Mouse (Mus musculus): ENCODE data around the gene Ciart. TPM values are rescaled to one million over a fixed set of nuclear protein-coding genes. Genes with fewer than 3 reads are reported as not detected.
"Not testable (repeated sequence)": the region's sequence is repeated elsewhere in the genome, so short reads cannot be mapped to it uniquely, and the experiment has no call there.

Ciart gene
- polyA plus RNA-seq, 1 experiment from 2014 or later: 4.0 TPM

GRCm38 (mm10) chr3:95903753-95904502 is 21.9 kb upstream of the Ciart start:
- peak overlapping the region; percentile 36 for H3K4me3 ChIP-seq (ENCODE audit: low read length)
- no peaks in the 10 kb centered on the region for H3K36me3 ChIP-seq (ENCODE audit: control insufficient read depth, insufficient read depth, low read length)
- H3K9ac ChIP-seq (ENCODE audit: low read depth, low read length): peak overlapping the region; percentile 52
- H3K9me3 ChIP-seq (ENCODE audit: control insufficient read depth, low read length): no peaks in the 10 kb centered on the region
- peak overlapping the region; percentile 73 for H3K4me2 ChIP-seq (replicated peaks; ENCODE audit: low read depth, low read length)
- no peaks in the 10 kb centered on the region for H3K27me3 ChIP-seq (ENCODE audit: control insufficient read depth, insufficient read depth, low read length)
- 4% methylated on average over 15 of the region's 15 CpGs for WGBS
- peaks cover 40% of the 10 kb centered on the region for H3K4me1 ChIP-seq (ENCODE audit: control insufficient read depth, insufficient read depth, low read length)
- peak; percentile 54 for ATAC-seq (ENCODE audit: low FRiP score, low TSS enrichment)
- H3K27ac ChIP-seq (ENCODE audit: low read depth, low read length): peak overlapping the region; percentile 37; the same call in 1 of the 2 replicates

DNA sequence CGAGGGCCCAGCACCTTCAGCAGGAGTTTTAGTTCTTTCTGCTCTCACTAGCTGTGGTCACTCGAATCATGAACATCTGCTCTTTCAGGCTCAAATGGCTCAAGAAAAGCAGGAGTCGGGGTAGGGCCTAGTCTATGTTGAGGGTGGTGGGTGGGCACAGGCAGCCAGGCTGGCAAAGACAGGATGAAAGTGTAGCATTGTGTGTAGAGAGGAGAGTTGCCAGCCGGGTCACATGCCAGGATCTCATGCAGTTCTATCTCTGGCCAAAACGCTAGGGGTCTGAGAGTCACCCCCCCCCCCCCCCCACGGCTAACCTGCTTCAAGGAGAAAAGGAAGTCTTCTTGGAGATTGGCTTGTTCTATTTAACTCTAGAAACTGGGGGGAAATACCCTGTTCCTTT is 20.6 kb upstream of the Ciart start:
- H3K9ac ChIP-seq (ENCODE audit: low read depth, low read length): peak overlapping the region; percentile 7; the same call in 1 of the 2 replicates
- ATAC-seq (ENCODE audit: low FRiP score, low TSS enrichment): no peak
- H3K4me3 ChIP-seq (ENCODE audit: low read length): no peak overlapping the region
- H3K27ac ChIP-seq (ENCODE audit: low read depth, low read length): no peak overlapping the region; the same call in 1 of the 2 replicates
- WGBS: 20% methylated on average over 6 of the region's 6 CpGs
- no peaks in the 10 kb centered on the region for H3K9me3 ChIP-seq (ENCODE audit: control insufficient read depth, low read length)
- peaks cover 40% of the 10 kb centered on the region for H3K4me1 ChIP-seq (ENCODE audit: control insufficient read depth, insufficient read depth, low read length)
- no peaks in the 10 kb centered on the region for H3K27me3 ChIP-seq (ENCODE audit: control insufficient read depth, insufficient read depth, low read length)
- no peak overlapping the region for H3K4me2 ChIP-seq (replicated peaks; ENCODE audit: low read depth, low read length)
- H3K36me3 ChIP-seq (ENCODE audit: control insufficient read depth, insufficient read depth, low read length): peaks cover 3% of the 10 kb centered on the region; the same call in 1 of the 2 replicates

GRCm38 (mm10) chr3:95902373-95902625 is 20.2 kb upstream of the Ciart start:
- Histone ChIP-seq H3K9me3 (ENCODE audit: control insufficient read depth, low read length) (no peaks in the 10 kb centered on the region), H3K4me3 (ENCODE audit: low read length) (no peak overlapping the region), H3K36me3 (ENCODE audit: control insufficient read depth, insufficient read depth, low read length) (peaks cover 7% of the 10 kb centered on the region; the same call in 1 of the 2 replicates), H3K9ac (ENCODE audit: low read depth, low read length) (no peak overlapping the region), H3K27me3 (ENCODE audit: control insufficient read depth, insufficient read depth, low read length) (no peaks in the 10 kb centered on the region), H3K27ac (ENCODE audit: low read depth, low read length) (peak overlapping the region; percentile 47; the same call in 1 of the 2 replicates), H3K4me1 (ENCODE audit: control insufficient read depth, insufficient read depth, low read length) (peaks cover 40% of the 10 kb centered on the region), H3K4me2 (replicated peaks; ENCODE audit: low read depth, low read length) (no peak overlapping the region)
- no peak for ATAC-seq (ENCODE audit: low FRiP score, low TSS enrichment)

- peak overlapping the region; percentile 47; the same call in 1 of the 2 replicates for H3K27ac ChIP-seq (ENCODE audit: low read depth, low read length)
- no peak overlapping the region for H3K4me3 ChIP-seq (ENCODE audit: low read length)
- H3K9me3 ChIP-seq (ENCODE audit: control insufficient read depth, low read length): no peaks in the 10 kb centered on the region
- ATAC-seq (ENCODE audit: low FRiP score, low TSS enrichment): no peak
- peaks cover 39% of the 10 kb centered on the region for H3K4me1 ChIP-seq (ENCODE audit: control insufficient read depth, insufficient read depth, low read length)
- H3K36me3 ChIP-seq (ENCODE audit: control insufficient read depth, insufficient read depth, low read length): peaks cover 7% of the 10 kb centered on the region; the same call in 1 of the 2 replicates
- H3K4me2 ChIP-seq (replicated peaks; ENCODE audit: low read depth, low read length): no peak overlapping the region
- no peak overlapping the region for H3K9ac ChIP-seq (ENCODE audit: low read depth, low read length)
- H3K27me3 ChIP-seq (ENCODE audit: control insufficient read depth, insufficient read depth, low read length): no peaks in the 10 kb centered on the region
- WGBS: 46% methylated on average over 9 of the region's 9 CpGs
Observed at GRCm38 (mm10) chr3:95901616-95902372, 19.7 kb upstream of the Ciart start.

- Histone ChIP-seq H3K27ac (ENCODE audit: low read depth, low read length) (no peak overlapping the region), H3K4me3 (ENCODE audit: low read length) (no peak overlapping the region), H3K4me2 (replicated peaks; ENCODE audit: low read depth, low read length) (no peak overlapping the region), H3K9me3 (ENCODE audit: control insufficient read depth, low read length) (no peaks in the 10 kb centered on the region), H3K36me3 (ENCODE audit: control insufficient read depth, insufficient read depth, low read length) (peaks cover 7% of the 10 kb centered on the region; the same call in 1 of the 2 replicates), H3K27me3 (ENCODE audit: control insufficient read depth, insufficient read depth, low read length) (no peaks in the 10 kb centered on the region), H3K9ac (ENCODE audit: low read depth, low read length) (0 out of 2 replicates have a peak overlapping the region, but pooled peaks have one; percentile 18), H3K4me1 (ENCODE audit: control insufficient read depth, insufficient read depth, low read length) (peaks cover 30% of the 10 kb centered on the region)
- WGBS: 77% methylated on average over 13 of the region's 13 CpGs
- no peak for ATAC-seq (ENCODE audit: low FRiP score, low TSS enrichment)
Observed at GRCm38 (mm10) chr3:95899800-95900524, 17.9 kb upstream of the Ciart start.

- H3K4me2 ChIP-seq (replicated peaks; ENCODE audit: low read depth, low read length): not testable (repeated sequence)
- peaks cover 30% of the 10 kb centered on the region for H3K4me1 ChIP-seq (ENCODE audit: control insufficient read depth, insufficient read depth, low read length)
Observed at GRCm38 (mm10) chr3:95895501-95895900, 13.4 kb upstream of the Ciart start.

GRCm38 (mm10) chr3:95894317-95895160 is 12.5 kb upstream of the Ciart start:
- peak; percentile 6; the same call in 1 of the 2 replicates for ATAC-seq (ENCODE audit: low FRiP score, low TSS enrichment)
- Histone ChIP-seq H3K4me1 (ENCODE audit: control insufficient read depth, insufficient read depth, low read length) (peaks cover 30% of the 10 kb centered on the region), H3K27me3 (ENCODE audit: control insufficient read depth, insufficient read depth, low read length) (no peaks in the 10 kb centered on the region), H3K36me3 (ENCODE audit: control insufficient read depth, insufficient read depth, low read length) (peaks cover 7% of the 10 kb centered on the region; the same call in 1 of the 2 replicates), H3K4me2 (replicated peaks; ENCODE audit: low read depth, low read length) (peak overlapping the region; percentile 57), H3K4me3 (ENCODE audit: low read length) (peak overlapping the region; percentile 70), H3K9ac (ENCODE audit: low read depth, low read length) (peak overlapping the region; percentile 78), H3K9me3 (ENCODE audit: control insufficient read depth, low read length) (no peaks in the 10 kb centered on the region), H3K27ac (ENCODE audit: low read depth, low read length) (peak overlapping the region; percentile 78; the same call in 1 of the 2 replicates)
- 7% methylated on average over 16 of the region's 16 CpGs for WGBS

More at GRCm38 (mm10) chr3:95895501-95895900, 13.4 kb upstream of the Ciart start:
- H3K36me3 ChIP-seq (ENCODE audit: control insufficient read depth, insufficient read depth, low read length); H3K9me3 ChIP-seq (ENCODE audit: control insufficient read depth, low read length); H3K4me3 ChIP-seq (ENCODE audit: low read length); H3K27ac ChIP-seq (ENCODE audit: low read depth, low read length); H3K27me3 ChIP-seq (ENCODE audit: control insufficient read depth, insufficient read depth, low read length); ATAC-seq (ENCODE audit: low FRiP score, low TSS enrichment); H3K9ac ChIP-seq (ENCODE audit: low read depth, low read length): not testable (repeated sequence)
- WGBS: 77% methylated on average over 7 of the region's 7 CpGs

GRCm38 (mm10) chr3:95893606-95894316 is 11.7 kb upstream of the Ciart start, which contains the start of gene Aph1a:
Gene Aph1a, plus strand, starts transcription at chr3:95893969.
- Histone ChIP-seq H3K9ac (ENCODE audit: low read depth, low read length) (peak within 1 kb of the TSS; percentile 78), H3K4me2 (replicated peaks; ENCODE audit: low read depth, low read length) (peak within 1 kb of the TSS; percentile 57), H3K27ac (ENCODE audit: low read depth, low read length) (peak within 1 kb of the TSS; percentile 93), H3K4me3 (ENCODE audit: low read length) (peak within 1 kb of the TSS; percentile 70), H3K4me1 (ENCODE audit: control insufficient read depth, insufficient read depth, low read length) (peaks cover 30% of the 10 kb centered on the region)
- WGBS: 1% methylated on average over 24 of the region's 43 CpGs
- not testable (repeated sequence) for H3K27me3 ChIP-seq (ENCODE audit: control insufficient read depth, insufficient read depth, low read length); H3K36me3 ChIP-seq (ENCODE audit: control insufficient read depth, insufficient read depth, low read length); H3K9me3 ChIP-seq (ENCODE audit: control insufficient read depth, low read length)
- ATAC-seq (ENCODE audit: low FRiP score, low TSS enrichment): peak; percentile 96

Data from kidney, embryonic 14.5 days (tissue).